Mouse (Mus musculus) testis, postnatal 14 days (tissue): Measurements from ENCODE around the gene Trip4.

Source experiments
- DNase-seq: peaks from one replicate; pipeline ENCODE4 v3.0.0; 2021; ENCODE audit warnings: low spot score

The Trip4 gene

GRCm38 (mm10) chr9:65908394-65909300, at the start of gene Trip4, which contains the start of gene Csnk1g1:
Trip4 (minus strand) TSS chr9:65908794.
Csnk1g1 (plus strand) TSS chr9:65908924.
- DNase-seq = peak; percentile 97

- no peak for DNase-seq
Observed at GRCm38 (mm10) chr9:65951082-65951587, 42.5 kb upstream of the Trip4 start.

GRCm38 (mm10) chr9:65937566-65937965, 29.0 kb upstream of the Trip4 start:
- no peak for DNase-seq

GRCm38 (mm10) chr9:65929826-65930225, 21.2 kb upstream of the Trip4 start:
- no peak for DNase-seq

- no peak for DNase-seq
Observed at GRCm38 (mm10) chr9:65928456-65928855, 19.9 kb upstream of the Trip4 start.

- no peak for DNase-seq
Observed at GRCm38 (mm10) chr9:65917015-65917414, 8.4 kb upstream of the Trip4 start.

- no peak for DNase-seq
Observed at GRCm38 (mm10) chr9:65913976-65914375, 5.4 kb upstream of the Trip4 start.

GRCm38 (mm10) chr9:65909837-65910236, 1.2 kb upstream of the Trip4 start:
- DNase-seq = no peak

GRCm38 (mm10) chr9:65909301-65909801, 757 bp upstream of the Trip4 start:
- peak; percentile 71 for DNase-seq

- no peak for DNase-seq
Observed at GRCm38 (mm10) chr9:65903419-65903818, 5.2 kb downstream of the Trip4 start.

- DNase-seq = no peak
Observed at GRCm38 (mm10) chr9:65902879-65903278, 5.7 kb downstream of the Trip4 start.

GRCm38 (mm10) chr9:65896977-65897376, 11.6 kb downstream of the Trip4 start:
- DNase-seq = no peak

GRCm38 (mm10) chr9:65891126-65891525, 17.5 kb downstream of the Trip4 start:
- DNase-seq = no peak

- DNase-seq = peak; percentile 75
Observed at GRCm38 (mm10) chr9:65890143-65890628, 18.4 kb downstream of the Trip4 start, which contains the start of gene Pclaf. Pclaf (plus strand) TSS chr9:65890237.

GRCm38 (mm10) chr9:65884564-65885315, 23.9 kb downstream of the Trip4 start:
- DNase-seq = peak; percentile 91

- DNase-seq = no peak
Observed at GRCm38 (mm10) chr9:65859656-65860055, 48.9 kb downstream of the Trip4 start.

- no peak for DNase-seq
Observed at GRCm38 (mm10) chr9:65850203-65850602, 58.4 kb downstream of the Trip4 start.

GRCm38 (mm10) chr9:65848154-65848553, 60.4 kb downstream of the Trip4 start:
- peak; percentile 53 for DNase-seq

- DNase-seq = no peak
Observed at GRCm38 (mm10) chr9:65844421-65845165, 64.0 kb downstream of the Trip4 start.

GRCm38 (mm10) chr9:65839841-65840240, 68.8 kb downstream of the Trip4 start:
- DNase-seq = no peak

GRCm38 (mm10) chr9:65836916-65837315, 71.7 kb downstream of the Trip4 start:
- no peak for DNase-seq
